Mouse (Mus musculus): ENCODE data around the gene Psme3. TPM values are rescaled to one million over a fixed set of nuclear protein-coding genes. Genes with fewer than 3 reads are reported as not detected.

Gene Psme3
- polyA plus RNA-seq (2015; fragmentation: Nextera tagmentation; extraction: Ambion mirVana) = 127 and 137 TPM in 2 replicates

GRCm38 (mm10) chr11:101315665-101316500 lies at the start of gene Psme3:
TSS of gene Psme3 (plus strand) at chr11:101316213.
- peaks cover 18% of the 10 kb centered on the region for H3K4me1 ChIP-seq (replicated peaks; ENCODE audit: control insufficient read depth, insufficient read depth, low read length)
- H3K27ac ChIP-seq (ENCODE audit: low read length) = peak within 1 kb of the TSS; percentile 69
- ATAC-seq = peak; percentile 94
- no peaks in the 10 kb centered on the region for H3K9me3 ChIP-seq (ENCODE audit: control insufficient read depth, low read length)
- no peaks in the 10 kb centered on the region for H3K27me3 ChIP-seq (replicated peaks; ENCODE audit: control insufficient read depth, insufficient read depth, low read length)
- peaks cover 13% of the 10 kb centered on the region for H3K36me3 ChIP-seq (ENCODE audit: control insufficient read depth, insufficient read depth)
- H3K4me3 ChIP-seq (replicated peaks; ENCODE audit: low read length) = peak within 1 kb of the TSS; percentile 99
- WGBS = under 1% methylated on average over 62 of the region's 62 CpGs
- H3K9ac ChIP-seq (replicated peaks; ENCODE audit: low read depth, low read length) = peak within 1 kb of the TSS; percentile 95
- peak within 1 kb of the TSS; percentile 85 for H3K4me2 ChIP-seq (ENCODE audit: low read length)

DNA sequence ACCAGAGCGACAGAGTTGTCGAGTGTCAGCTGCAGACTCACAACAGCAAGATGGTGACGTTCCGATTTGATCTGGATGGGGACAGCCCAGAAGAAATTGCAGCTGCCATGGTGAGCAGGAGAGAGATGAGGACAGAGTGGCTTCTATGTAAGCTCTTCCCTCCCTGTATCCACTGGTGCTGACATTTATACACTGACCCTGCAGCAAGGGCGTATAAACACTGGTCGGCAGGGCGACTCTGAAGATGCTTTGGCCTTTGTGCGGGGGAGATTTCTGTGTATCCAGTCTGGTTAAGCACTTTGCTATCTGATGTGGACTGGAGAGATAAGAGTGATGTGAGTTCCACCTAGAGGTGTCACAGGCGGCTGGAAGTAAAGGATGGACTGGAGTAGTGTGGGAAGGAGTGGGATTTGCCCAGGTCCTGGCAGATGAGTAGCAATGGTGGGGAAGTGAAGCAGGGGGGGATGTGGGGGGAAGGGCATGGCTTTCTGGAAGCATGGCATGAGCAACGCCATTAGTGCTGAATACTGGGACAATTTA lies 46.4 kb upstream of the Psme3 start:
- Histone ChIP-seq H3K4me3 (replicated peaks; ENCODE audit: low read length) (no peak overlapping the region), H3K4me1 (replicated peaks; ENCODE audit: control insufficient read depth, insufficient read depth, low read length) (peaks cover 7% of the 10 kb centered on the region), H3K4me2 (ENCODE audit: low read length) (no peak overlapping the region), H3K27ac (ENCODE audit: low read length) (no peak overlapping the region), H3K27me3 (replicated peaks; ENCODE audit: control insufficient read depth, insufficient read depth, low read length) (peaks cover 12% of the 10 kb centered on the region), H3K9me3 (ENCODE audit: control insufficient read depth, low read length) (no peaks in the 10 kb centered on the region), H3K36me3 (ENCODE audit: control insufficient read depth, insufficient read depth) (no peaks in the 10 kb centered on the region), H3K9ac (replicated peaks; ENCODE audit: low read depth, low read length) (no peak overlapping the region)
- no peak for ATAC-seq
- 33% methylated on average over 10 of the region's 10 CpGs for WGBS

DNA sequence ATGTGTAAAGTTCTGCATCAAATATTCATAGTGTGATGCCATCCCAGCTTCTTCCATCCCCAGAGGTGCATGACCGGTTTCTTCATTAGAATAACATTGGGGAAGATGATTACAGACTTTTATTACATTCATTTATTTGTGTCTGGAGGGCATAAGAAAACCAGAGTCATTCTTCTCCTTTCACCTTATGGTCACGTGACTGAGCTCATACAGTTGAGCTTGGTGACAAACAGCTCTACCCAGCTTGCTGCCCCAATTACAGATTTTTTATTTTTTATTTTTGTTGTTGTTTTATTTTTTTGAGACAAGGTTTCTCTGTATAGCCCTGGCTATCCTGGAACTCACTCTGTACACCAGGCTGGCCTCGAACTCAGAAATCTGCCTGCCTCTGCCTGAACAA lies 43.6 kb upstream of the Psme3 start:
- Histone ChIP-seq H3K27ac (ENCODE audit: low read length) (no peak overlapping the region), H3K4me1 (replicated peaks; ENCODE audit: control insufficient read depth, insufficient read depth, low read length) (peaks cover 11% of the 10 kb centered on the region), H3K36me3 (ENCODE audit: control insufficient read depth, insufficient read depth) (no peaks in the 10 kb centered on the region), H3K4me2 (ENCODE audit: low read length) (no peak overlapping the region), H3K9me3 (ENCODE audit: control insufficient read depth, low read length) (no peaks in the 10 kb centered on the region), H3K4me3 (replicated peaks; ENCODE audit: low read length) (no peak overlapping the region), H3K9ac (replicated peaks; ENCODE audit: low read depth, low read length) (no peak overlapping the region), H3K27me3 (replicated peaks; ENCODE audit: control insufficient read depth, insufficient read depth, low read length) (no peaks in the 10 kb centered on the region; the same call in 1 of the 2 replicates)
- WGBS = 94% methylated on average over 3 of the region's 3 CpGs
- no peak for ATAC-seq

GRCm38 (mm10) chr11:101275309-101275708 lies 40.7 kb upstream of the Psme3 start:
- H3K27me3 ChIP-seq (replicated peaks; ENCODE audit: control insufficient read depth, insufficient read depth, low read length) = no peaks in the 10 kb centered on the region; the same call in 1 of the 2 replicates
- 59% methylated on average over 4 of the region's 4 CpGs for WGBS
- no peaks in the 10 kb centered on the region for H3K36me3 ChIP-seq (ENCODE audit: control insufficient read depth, insufficient read depth)
- H3K4me3 ChIP-seq (replicated peaks; ENCODE audit: low read length) = no peak overlapping the region
- no peak overlapping the region for H3K27ac ChIP-seq (ENCODE audit: low read length)
- H3K9ac ChIP-seq (replicated peaks; ENCODE audit: low read depth, low read length) = no peak overlapping the region
- ATAC-seq = no peak
- no peak overlapping the region for H3K4me2 ChIP-seq (ENCODE audit: low read length)
- peaks cover 24% of the 10 kb centered on the region for H3K4me1 ChIP-seq (replicated peaks; ENCODE audit: control insufficient read depth, insufficient read depth, low read length)
- no peaks in the 10 kb centered on the region for H3K9me3 ChIP-seq (ENCODE audit: control insufficient read depth, low read length)

DNA sequence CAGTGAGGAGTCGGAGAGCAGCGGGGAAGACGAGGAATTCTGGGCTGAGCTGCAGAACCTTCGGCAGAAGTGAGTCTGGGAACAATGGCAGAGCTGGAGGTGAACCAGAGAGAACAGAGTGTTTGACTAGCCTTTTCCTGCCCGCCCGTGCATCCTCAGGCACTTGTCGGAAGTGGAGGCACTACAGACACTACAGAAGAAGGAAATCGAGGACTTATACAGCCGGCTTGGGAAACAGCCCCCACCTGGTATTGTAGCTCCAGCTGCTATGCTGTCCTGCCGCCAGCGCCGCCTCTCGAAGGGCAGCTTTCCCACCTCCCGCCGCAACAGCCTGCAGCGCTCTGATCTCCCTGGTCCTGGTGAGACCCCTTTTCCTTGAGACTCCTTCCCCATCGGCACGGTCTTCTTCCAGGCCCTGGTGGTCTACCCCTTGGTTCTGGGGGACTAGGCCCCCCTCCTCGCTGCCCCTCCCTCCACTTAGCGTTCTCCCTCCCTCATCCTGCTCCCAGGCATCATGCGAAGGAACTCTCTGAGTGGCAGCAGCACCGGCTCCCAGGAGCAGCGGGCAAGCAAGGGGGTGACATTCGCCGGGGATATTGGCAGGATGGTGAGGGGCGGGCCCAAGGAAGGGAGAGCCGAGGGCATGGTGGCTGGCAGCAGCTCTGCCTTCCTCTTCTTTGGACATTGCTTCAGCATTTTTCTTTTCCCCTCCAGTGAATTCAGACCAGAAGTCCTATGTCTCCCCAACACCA lies 39.5 kb upstream of the Psme3 start:
- Histone ChIP-seq H3K9me3 (ENCODE audit: control insufficient read depth, low read length) (no peaks in the 10 kb centered on the region), H3K4me1 (replicated peaks; ENCODE audit: control insufficient read depth, insufficient read depth, low read length) (peaks cover 24% of the 10 kb centered on the region), H3K27me3 (replicated peaks; ENCODE audit: control insufficient read depth, insufficient read depth, low read length) (no peaks in the 10 kb centered on the region), H3K27ac (ENCODE audit: low read length) (no peak overlapping the region), H3K4me2 (ENCODE audit: low read length) (no peak overlapping the region), H3K9ac (replicated peaks; ENCODE audit: low read depth, low read length) (no peak overlapping the region), H3K4me3 (replicated peaks; ENCODE audit: low read length) (no peak overlapping the region), H3K36me3 (ENCODE audit: control insufficient read depth, insufficient read depth) (no peaks in the 10 kb centered on the region)
- WGBS = 23% methylated on average over 27 of the region's 27 CpGs
- ATAC-seq = no peak

- peak overlapping the region; percentile 72 for H3K4me3 ChIP-seq (replicated peaks; ENCODE audit: low read length)
- ATAC-seq = no peak
- peaks cover 24% of the 10 kb centered on the region for H3K4me1 ChIP-seq (replicated peaks; ENCODE audit: control insufficient read depth, insufficient read depth, low read length)
- peak overlapping the region; percentile 81 for H3K9ac ChIP-seq (replicated peaks; ENCODE audit: low read depth, low read length)
- no peaks in the 10 kb centered on the region for H3K36me3 ChIP-seq (ENCODE audit: control insufficient read depth, insufficient read depth)
- 75% methylated on average over 12 of the region's 12 CpGs for WGBS
- H3K27me3 ChIP-seq (replicated peaks; ENCODE audit: control insufficient read depth, insufficient read depth, low read length) = no peaks in the 10 kb centered on the region
- no peak overlapping the region for H3K27ac ChIP-seq (ENCODE audit: low read length)
- H3K4me2 ChIP-seq (ENCODE audit: low read length) = peak overlapping the region; percentile 90
- no peaks in the 10 kb centered on the region for H3K9me3 ChIP-seq (ENCODE audit: control insufficient read depth, low read length)
Observed at GRCm38 (mm10) chr11:101277381-101278222, 38.4 kb upstream of the Psme3 start.

DNA sequence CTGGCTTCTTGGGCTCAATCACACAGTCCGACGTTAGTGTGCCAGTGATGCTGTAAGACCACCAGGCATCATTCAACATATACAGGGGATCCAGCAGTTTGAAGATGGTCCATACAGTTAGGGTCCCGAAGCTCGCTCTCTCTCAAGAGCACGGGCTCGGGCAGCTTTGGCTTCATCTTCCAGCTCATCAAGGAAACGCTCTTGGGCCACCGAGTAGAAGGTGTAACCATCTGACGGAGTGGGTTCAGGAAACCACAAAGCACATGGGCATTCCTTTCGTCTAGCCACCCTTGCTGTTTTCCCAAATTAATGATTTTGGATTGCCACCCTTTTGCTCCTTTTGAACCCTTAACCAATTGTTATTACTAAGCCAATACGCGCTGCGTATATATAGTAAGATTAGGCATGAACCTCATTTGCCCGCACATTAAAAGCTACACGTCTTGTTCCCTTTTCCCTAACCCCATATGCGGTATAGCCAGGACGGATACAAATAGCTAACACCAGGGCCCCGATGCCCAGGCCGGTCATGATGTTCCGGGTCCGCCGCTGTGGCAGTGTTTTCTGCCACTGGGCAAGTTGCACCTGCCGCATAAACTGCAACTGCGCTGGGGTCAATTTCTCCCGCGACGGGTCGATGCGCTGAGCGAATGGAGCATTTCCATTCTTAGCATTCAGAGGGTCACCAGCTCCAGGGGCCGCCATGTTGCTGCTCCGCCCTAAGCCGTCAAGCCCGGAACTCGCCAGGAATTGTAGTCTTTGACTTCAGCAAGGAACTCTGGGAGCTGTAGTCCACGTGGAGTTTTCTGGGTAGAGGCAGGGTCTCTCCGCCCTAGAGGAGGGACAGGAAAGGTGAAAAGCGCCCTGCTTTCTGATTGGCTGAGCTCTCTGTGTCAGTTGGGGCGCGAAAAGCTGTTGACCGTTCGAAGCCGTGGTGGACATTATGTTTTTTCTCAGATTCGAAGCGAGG lies 37.5 kb upstream of the Psme3 start, which contains the start of the genes Cntd1 and Coa3:
Gene Cntd1, plus strand, starts transcription at position 790 of the 970 bp plus-strand sequence.
Gene Coa3, minus strand, starts transcription at position 892 of the 970 bp plus-strand sequence.
- peak; percentile 99 for ATAC-seq
- H3K9ac ChIP-seq (replicated peaks; ENCODE audit: low read depth, low read length) = peak within 1 kb of the TSS; percentile 81
- H3K27me3 ChIP-seq (replicated peaks; ENCODE audit: control insufficient read depth, insufficient read depth, low read length) = no peaks in the 10 kb centered on the region
- H3K4me1 ChIP-seq (replicated peaks; ENCODE audit: control insufficient read depth, insufficient read depth, low read length) = peaks cover 24% of the 10 kb centered on the region
- WGBS = 10% methylated on average over 45 of the region's 45 CpGs
- H3K27ac ChIP-seq (ENCODE audit: low read length) = no peak within 1 kb of the TSS
- no peaks in the 10 kb centered on the region for H3K36me3 ChIP-seq (ENCODE audit: control insufficient read depth, insufficient read depth)
- peak within 1 kb of the TSS; percentile 72 for H3K4me3 ChIP-seq (replicated peaks; ENCODE audit: low read length)
- no peaks in the 10 kb centered on the region for H3K9me3 ChIP-seq (ENCODE audit: control insufficient read depth, low read length)
- peak within 1 kb of the TSS; percentile 90 for H3K4me2 ChIP-seq (ENCODE audit: low read length)

- Histone ChIP-seq H3K9ac (replicated peaks; ENCODE audit: low read depth, low read length) (0 out of 2 replicates have a peak overlapping the region, but pooled peaks have one; percentile 37), H3K9me3 (ENCODE audit: control insufficient read depth, low read length) (no peaks in the 10 kb centered on the region)
- peak; percentile 16; the same call in 1 of the 2 replicates for ATAC-seq
Observed at GRCm38 (mm10) chr11:101279193-101279569, 36.8 kb upstream of the Psme3 start.

More at GRCm38 (mm10) chr11:101279193-101279569, 36.8 kb upstream of the Psme3 start:
- H3K4me1 ChIP-seq (replicated peaks; ENCODE audit: control insufficient read depth, insufficient read depth, low read length) = peaks cover 24% of the 10 kb centered on the region
- no peaks in the 10 kb centered on the region for H3K36me3 ChIP-seq (ENCODE audit: control insufficient read depth, insufficient read depth)
- H3K4me2 ChIP-seq (ENCODE audit: low read length) = peak overlapping the region; percentile 60
- peak overlapping the region; percentile 72 for H3K4me3 ChIP-seq (replicated peaks; ENCODE audit: low read length)
- whole genome bisulfite sequencing = 62% methylated on average over 14 of the region's 14 CpGs
- no peaks in the 10 kb centered on the region for H3K27me3 ChIP-seq (replicated peaks; ENCODE audit: control insufficient read depth, insufficient read depth, low read length)
- no peak overlapping the region for H3K27ac ChIP-seq (ENCODE audit: low read length)
